Mouse (Mus musculus) c-Kit-negative CD71-positive TER-119-positive erythroid progenitor cells, embryonic 14.5 days (primary cell): ENCODE measurements around the gene Lyzl4.
A peak's percentile ranks its signal among the peaks of the same experiment; 100 is the strongest.

ENCODE experiments used
- DNase-seq: peaks from one replicate; pipeline ENCODE4 v3.0.0-alpha.2; 2013; ENCODE audit warnings: low read depth, low spot score

The Lyzl4 gene

DNA sequence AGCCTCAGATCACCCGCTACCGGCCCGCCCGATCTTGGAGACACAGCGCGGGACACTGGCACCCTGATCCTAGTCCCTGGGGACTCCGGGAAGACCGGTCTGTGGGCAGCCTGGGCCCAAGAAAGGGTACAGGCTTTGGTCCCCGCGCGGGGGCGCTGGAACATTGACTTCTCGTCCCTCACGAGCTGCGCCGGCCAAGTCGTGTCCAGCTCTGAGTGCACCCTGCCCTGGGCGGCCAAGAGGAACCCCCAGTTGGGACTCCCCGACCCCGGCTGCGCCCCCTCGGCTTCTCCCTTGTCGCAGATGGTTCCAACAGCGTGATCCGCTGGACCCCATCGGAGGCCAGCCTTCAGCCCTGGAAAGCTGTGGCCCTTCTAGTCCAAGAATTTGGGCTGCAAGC, at the start of gene Lyzl4:
Gene Lyzl4, minus strand, starts transcription at position 96 of the 400 bp plus-strand sequence.
- DNase-seq: no peak

GRCm38 (mm10) chr9:121690734-121691133, 48.8 kb upstream of the Lyzl4 start:
- no peak for DNase-seq

- no peak for DNase-seq
Observed at GRCm38 (mm10) chr9:121690200-121690651, 48.3 kb upstream of the Lyzl4 start.

DNA sequence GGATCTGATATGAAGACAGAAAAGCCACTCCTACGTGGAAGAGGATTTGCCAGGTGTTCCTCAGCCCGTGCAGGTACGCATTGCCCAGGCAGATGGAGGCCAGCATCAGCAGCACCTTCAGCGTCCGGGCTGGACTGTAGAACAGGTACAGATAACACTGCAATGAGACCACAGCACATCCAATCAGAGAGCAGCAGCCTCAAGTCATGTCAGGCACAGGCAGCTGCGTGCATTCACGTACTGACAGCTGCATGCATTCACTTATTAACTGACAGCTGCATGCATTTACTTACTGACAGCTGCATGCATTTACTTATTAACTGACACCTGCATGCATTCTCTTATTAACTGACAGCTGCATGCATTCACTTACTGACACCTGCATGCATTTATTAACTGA, 42.8 kb upstream of the Lyzl4 start:
- no peak for DNase-seq

- DNase-seq: no peak
Observed at GRCm38 (mm10) chr9:121682037-121682680, 40.3 kb upstream of the Lyzl4 start.

DNA sequence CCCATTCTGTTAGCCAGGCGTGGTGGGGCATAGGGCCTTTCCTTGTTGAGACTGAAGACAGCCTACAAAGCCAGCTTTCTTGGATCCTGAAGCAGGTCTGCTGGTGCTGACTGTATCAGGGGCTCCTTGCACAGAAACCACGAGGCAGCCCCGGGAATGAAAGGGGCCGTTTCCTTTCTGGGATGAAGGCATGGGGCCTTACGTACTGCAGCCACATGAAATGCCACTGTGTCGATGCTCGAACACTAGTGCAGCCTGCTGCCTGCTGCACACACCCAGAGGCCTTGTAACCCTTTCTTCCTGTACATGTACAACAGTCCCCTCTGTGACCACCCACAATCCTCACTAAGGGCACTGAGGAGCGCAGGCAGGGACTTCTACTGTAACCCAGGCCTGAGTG, 39.3 kb upstream of the Lyzl4 start:
- DNase-seq: no peak

- no peak for DNase-seq
Observed at GRCm38 (mm10) chr9:121679549-121679948, 37.7 kb upstream of the Lyzl4 start.

GRCm38 (mm10) chr9:121677476-121677875, 35.6 kb upstream of the Lyzl4 start:
- DNase-seq: no peak

DNA sequence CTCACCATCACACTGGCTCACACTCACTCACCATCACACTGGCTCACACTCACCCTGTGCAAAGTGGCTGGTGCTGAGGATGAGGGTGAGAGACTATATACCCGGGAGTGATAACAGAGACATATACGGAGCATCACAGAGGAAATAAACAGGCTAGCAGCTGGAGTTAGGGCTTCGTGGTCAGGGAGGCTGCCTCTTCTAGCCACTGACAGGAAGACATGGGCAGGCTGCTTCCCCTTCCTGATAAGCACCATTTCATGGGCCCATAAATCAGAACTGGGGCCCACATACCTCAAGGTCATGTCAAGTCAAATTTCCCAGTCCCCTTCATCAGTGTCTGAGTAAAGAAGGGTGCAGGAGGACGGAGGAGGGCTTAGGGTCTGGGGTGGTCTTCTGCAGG, 35.2 kb upstream of the Lyzl4 start:
- no peak for DNase-seq

GRCm38 (mm10) chr9:121675556-121675955, 33.7 kb upstream of the Lyzl4 start:
- no peak for DNase-seq

GRCm38 (mm10) chr9:121675011-121675410, 33.1 kb upstream of the Lyzl4 start:
- DNase-seq: no peak

DNA sequence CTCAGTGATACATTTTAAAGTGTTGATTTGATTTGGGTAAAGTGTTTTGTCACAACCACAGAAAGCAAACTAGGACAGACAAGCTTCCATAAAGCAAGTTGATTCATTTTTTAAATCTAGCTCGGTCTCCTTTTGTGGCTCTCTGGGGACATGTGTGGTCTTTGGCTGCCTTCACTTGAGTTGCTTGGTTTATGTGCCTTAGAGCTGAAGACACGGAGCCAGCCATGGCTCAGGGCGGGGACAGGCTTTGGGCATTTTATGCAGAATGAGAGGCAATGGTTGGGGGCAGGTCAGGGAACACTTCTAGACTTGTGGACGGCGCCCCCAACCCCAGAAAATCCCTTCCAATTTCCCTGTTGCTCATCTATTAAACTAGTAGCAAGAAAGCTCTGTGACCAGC, 31.8 kb upstream of the Lyzl4 start:
- DNase-seq: no peak

DNA sequence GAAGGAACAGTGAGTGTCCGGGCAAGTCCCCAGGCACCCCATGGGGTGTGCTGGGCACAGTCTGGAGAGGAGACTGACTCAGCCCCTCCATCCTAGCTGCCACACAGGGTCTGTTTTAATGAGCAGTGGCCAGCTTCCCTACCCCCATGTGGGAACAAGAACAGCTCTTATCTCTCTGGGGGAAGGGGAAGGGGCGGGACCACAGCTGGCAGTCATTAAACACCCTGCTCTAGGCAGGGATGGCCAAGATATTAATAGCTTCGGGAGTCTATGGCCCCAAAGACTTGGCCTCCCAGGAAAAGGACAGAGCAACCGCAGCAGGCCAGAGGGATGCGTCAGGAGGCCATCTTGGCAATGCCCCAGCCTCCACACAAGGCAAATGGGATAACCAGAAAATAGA, 30.4 kb upstream of the Lyzl4 start:
- DNase-seq: no peak

GRCm38 (mm10) chr9:121671300-121671699, 29.4 kb upstream of the Lyzl4 start:
- peak; percentile 26 for DNase-seq

DNA sequence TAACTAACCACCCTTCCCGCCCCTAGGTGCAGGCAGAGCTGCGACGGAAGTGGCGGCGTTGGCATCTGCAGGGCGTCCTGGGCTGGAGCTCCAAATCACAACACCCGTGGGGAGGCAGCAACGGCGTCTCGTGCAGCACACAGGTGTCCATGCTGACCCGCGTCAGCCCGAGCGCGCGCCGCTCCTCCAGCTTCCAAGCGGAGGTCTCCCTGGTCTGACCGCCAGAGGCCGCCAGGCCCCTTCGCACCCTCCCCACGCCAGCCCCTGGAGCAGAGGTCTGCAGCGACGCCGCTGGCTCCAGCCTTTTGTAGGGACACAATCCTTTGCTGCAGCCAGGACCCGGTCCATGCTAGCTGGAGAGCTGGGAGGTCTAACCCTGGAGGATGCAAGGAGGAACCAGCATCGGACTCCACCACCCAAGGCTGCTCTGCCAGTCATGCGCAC, 27.5 kb upstream of the Lyzl4 start:
- DNase-seq: no peak

DNA sequence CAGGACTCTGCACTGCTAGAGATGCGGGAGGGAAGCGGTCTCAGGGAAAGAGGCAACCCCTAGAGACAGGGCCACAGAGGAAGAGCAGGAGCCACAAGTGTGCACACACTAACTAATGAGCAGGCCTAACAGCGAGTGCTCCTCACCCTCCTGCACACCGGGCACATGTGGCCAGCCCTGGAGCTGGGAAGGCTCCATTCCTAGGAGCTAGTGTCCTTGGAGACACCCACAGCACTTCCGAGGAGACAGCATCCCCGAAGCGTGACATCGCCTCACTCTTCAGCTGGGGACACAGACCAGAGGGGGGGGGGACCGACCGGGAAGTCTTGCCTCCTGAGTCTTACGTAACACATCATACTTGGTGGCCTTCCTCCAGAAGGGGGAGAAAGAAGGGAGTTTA, 25.9 kb upstream of the Lyzl4 start:
- DNase-seq: no peak

DNA sequence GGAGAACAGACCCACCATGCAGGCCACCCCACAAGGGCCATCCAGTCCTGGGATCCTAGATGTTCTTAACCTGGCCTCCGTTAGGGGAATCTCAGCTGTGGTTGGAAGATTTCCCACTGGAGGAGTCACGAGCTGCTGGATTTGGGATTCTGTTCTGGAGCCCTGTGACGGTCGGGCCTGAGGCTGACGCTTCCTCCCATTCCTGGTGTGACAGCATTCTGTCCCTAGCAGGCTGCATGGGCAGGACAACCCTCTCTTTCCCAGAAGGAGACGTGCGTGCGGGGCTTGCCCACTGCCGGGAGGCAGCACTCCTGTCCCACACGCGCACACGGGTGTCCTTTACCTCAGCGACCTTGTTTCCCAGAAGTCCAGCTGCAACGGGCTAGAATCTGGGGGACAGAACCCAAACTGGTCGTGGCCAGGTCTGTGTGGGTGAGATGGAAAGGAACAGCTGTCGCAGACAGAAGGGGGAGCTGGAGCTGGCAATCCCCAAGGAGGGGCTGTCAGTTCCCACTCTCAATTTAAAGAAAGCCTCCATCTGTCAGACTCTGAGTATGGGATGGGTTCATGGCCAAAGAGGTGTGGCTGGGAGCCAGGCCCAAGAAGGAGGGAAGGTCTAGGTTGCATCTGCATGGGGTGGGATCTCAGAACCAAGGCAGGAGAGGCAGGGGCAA, 25.2 kb upstream of the Lyzl4 start:
- no peak for DNase-seq

GRCm38 (mm10) chr9:121664104-121664503, 22.2 kb upstream of the Lyzl4 start:
- DNase-seq: no peak

GRCm38 (mm10) chr9:121663467-121663866, 21.6 kb upstream of the Lyzl4 start:
- no peak for DNase-seq

GRCm38 (mm10) chr9:121659791-121660190, 17.9 kb upstream of the Lyzl4 start:
- no peak for DNase-seq

- DNase-seq: no peak
Observed at GRCm38 (mm10) chr9:121658248-121658647, 16.4 kb upstream of the Lyzl4 start.

GRCm38 (mm10) chr9:121657143-121657542, 15.2 kb upstream of the Lyzl4 start:
- no peak for DNase-seq

GRCm38 (mm10) chr9:121656322-121656721, 14.4 kb upstream of the Lyzl4 start:
- DNase-seq: no peak
